Comparison of ENCODE assay signal across 8 mouse cellular contexts in the genomic region with DNA sequence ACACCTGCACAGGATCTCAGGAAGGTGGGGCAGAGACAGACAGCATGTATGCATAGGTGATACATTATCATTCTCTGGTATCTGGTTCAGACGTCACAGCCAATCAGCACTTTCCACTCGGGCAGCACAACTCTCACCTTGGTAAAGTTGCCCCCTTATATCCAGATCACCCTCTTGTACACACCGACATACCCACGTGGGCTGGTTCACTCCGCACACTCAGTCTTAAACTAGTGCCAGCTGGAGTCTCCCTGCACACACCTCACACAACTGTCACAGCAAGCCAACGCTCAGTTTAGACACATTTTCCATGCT. TPM values are rescaled to one million over a fixed set of nuclear protein-coding genes. Genes with fewer than 3 reads are reported as not detected.
DNase-seq lines count a peak whose midpoint lies in the region; ATAC-seq and TF ChIP-seq lines count a peak whose summit lies in the region.

No protein-coding gene starts in this region.

- peak overlapping the region; percentile 55 for H3K4me3 ChIP-seq in cerebellum, adult 2 months (replicated peaks; ENCODE audit: insufficient read depth, low read depth, low read length)
- H3K4me3 ChIP-seq in lung, postnatal 0 days (ENCODE audit: low read depth, low read length), result peak overlapping the region; percentile 64
- H3K4me3 ChIP-seq in limb, embryonic 14.5 days (replicated peaks; ENCODE audit: low read length), result peak overlapping the region; percentile 53
- H3K4me3 ChIP-seq in stomach, embryonic 14.5 days (ENCODE audit: low read depth, low read length), result peak overlapping the region; percentile 50

- H3K27me3 ChIP-seq in cerebellum, adult 2 months (ENCODE audit: control insufficient read depth, insufficient read depth, low read length), result no peaks in the 10 kb centered on the region
- no peaks in the 10 kb centered on the region for H3K27me3 ChIP-seq in lung, postnatal 0 days (replicated peaks; ENCODE audit: insufficient read depth, low read length)
- no peaks in the 10 kb centered on the region for H3K27me3 ChIP-seq in limb, embryonic 14.5 days (ENCODE audit: control insufficient read depth, insufficient read depth, low read length)
- H3K27me3 ChIP-seq in stomach, embryonic 14.5 days (ENCODE audit: control insufficient read depth, insufficient read depth, low read length), result no peaks in the 10 kb centered on the region

- no peak; the same call in 1 of the 2 replicates for ATAC-seq in lung, postnatal 0 days
- ATAC-seq in limb, embryonic 14.5 days (ENCODE audit: low FRiP score, low read depth), result no peak
- ATAC-seq in stomach, embryonic 14.5 days (ENCODE audit: insufficient number of reproducible peaks, insufficient read depth, low FRiP score, low read depth), result peak; percentile 50; the same call in 1 of the 2 replicates

- TF ChIP-seq CTCF in cerebellum, adult 2 months (IDR thresholded peaks at IDR 0.05; ENCODE audit: borderline replicate concordance, insufficient read depth, low read depth, low read length), result no peak
- no peak for TF ChIP-seq CTCF in lung, postnatal 0 days (IDR thresholded peaks at IDR 0.05)

- H3K4me1 ChIP-seq in cerebellum, adult 2 months (ENCODE audit: control insufficient read depth, insufficient read depth, low read length), result peaks cover 5% of the 10 kb centered on the region; the same call in 1 of the 2 replicates
- H3K4me1 ChIP-seq in lung, postnatal 0 days (ENCODE audit: insufficient read depth, low read depth, low read length), result peaks cover 7% of the 10 kb centered on the region; the same call in 1 of the 2 replicates
- peaks cover 7% of the 10 kb centered on the region for H3K4me1 ChIP-seq in limb, embryonic 14.5 days (ENCODE audit: control insufficient read depth, insufficient read depth, low read length)
- no peaks in the 10 kb centered on the region; the same call in 1 of the 2 replicates for H3K4me1 ChIP-seq in stomach, embryonic 14.5 days (ENCODE audit: control insufficient read depth, insufficient read depth, low read length)

- no peak for DNase-seq in cerebellum, adult 2 months
- no peak for DNase-seq in cerebellum, adult 9-11 months
- DNase-seq in lung, postnatal 0 days (ENCODE audit: low spot score), result peak; percentile 44
- no peak for DNase-seq in lung, postnatal 36 days
- no peak for DNase-seq in limb, embryonic 14.5 days (ENCODE audit: low spot score)
- no peak for DNase-seq in thymus, postnatal 14 days
- no peak for DNase-seq in layer of hippocampus, postnatal 14 days (ENCODE audit: low spot score in 2 of 2)

- peak overlapping the region; percentile 75 for H3K27ac ChIP-seq in cerebellum, adult 2 months (ENCODE audit: insufficient read depth, low read length)
- H3K27ac ChIP-seq in lung, postnatal 0 days (ENCODE audit: low read length), result peak overlapping the region; percentile 87
- H3K27ac ChIP-seq in limb, embryonic 14.5 days (replicated peaks; ENCODE audit: low read depth, low read length), result no peak overlapping the region
- no peak overlapping the region for H3K27ac ChIP-seq in stomach, embryonic 14.5 days (ENCODE audit: low read length)

- peak overlapping the region; percentile 85 for H3K4me2 ChIP-seq in lung, postnatal 0 days (replicated peaks; ENCODE audit: low read depth, low read length)
- H3K4me2 ChIP-seq in limb, embryonic 14.5 days (replicated peaks; ENCODE audit: low read depth, low read length, severe bottlenecking), result peak overlapping the region; percentile 91
- H3K4me2 ChIP-seq in stomach, embryonic 14.5 days (replicated peaks; ENCODE audit: low read depth, low read length), result peak overlapping the region; percentile 72

- peak overlapping the region; percentile 87 for H3K9ac ChIP-seq in lung, postnatal 0 days (replicated peaks; ENCODE audit: low read depth)
- H3K9ac ChIP-seq in limb, embryonic 14.5 days (ENCODE audit: low read depth, low read length, severe bottlenecking), result peak overlapping the region; percentile 83
- H3K9ac ChIP-seq in stomach, embryonic 14.5 days (replicated peaks; ENCODE audit: low read depth, low read length), result peak overlapping the region; percentile 54

- 4% methylated on average over 6 of the region's 6 CpGs for WGBS in cerebellum, adult 2 months
- WGBS in lung, postnatal 0 days, result 20% methylated on average over 6 of the region's 6 CpGs
- 13% methylated on average over 6 of the region's 6 CpGs for WGBS in limb, embryonic 14.5 days
- 21% methylated on average over 6 of the region's 6 CpGs for WGBS in stomach, embryonic 14.5 days

- no peaks in the 10 kb centered on the region for H3K9me3 ChIP-seq in lung, postnatal 0 days (ENCODE audit: low read length)
- 0 out of 2 replicates have a peak, but pooled peaks cover 5% of the 10 kb centered on the region for H3K9me3 ChIP-seq in limb, embryonic 14.5 days (ENCODE audit: control insufficient read depth, low read length)
- no peaks in the 10 kb centered on the region for H3K9me3 ChIP-seq in stomach, embryonic 14.5 days (ENCODE audit: control insufficient read depth, low read depth, low read length)

- TF ChIP-seq EP300 in lung, postnatal 0 days (IDR thresholded peaks at IDR 0.05), result no peak

- TF ChIP-seq POLR2A in cerebellum, adult 2 months (IDR thresholded peaks at IDR 0.05; ENCODE audit: borderline replicate concordance, insufficient read depth, low read length), result no peak
- no peak for TF ChIP-seq POLR2A in limb, embryonic 14.5 days (IDR thresholded peaks at IDR 0.05; ENCODE audit: borderline replicate concordance, extremely low read depth, insufficient read depth, insufficient read length)

- H3K36me3 ChIP-seq in lung, postnatal 0 days (ENCODE audit: insufficient read depth, low read length), result 0 out of 2 replicates have a peak, but pooled peaks cover 6% of the 10 kb centered on the region
- no peaks in the 10 kb centered on the region for H3K36me3 ChIP-seq in limb, embryonic 14.5 days (ENCODE audit: control insufficient read depth, insufficient read depth, low read length)
- no peaks in the 10 kb centered on the region for H3K36me3 ChIP-seq in stomach, embryonic 14.5 days (ENCODE audit: control insufficient read depth, insufficient read depth, low read length)

RNA-seq across cellular contexts. Expression of gene Tnfsf12, which starts 0.6 kb away (rescaled TPM):
- polyA plus RNA-seq in cerebellum, adult 2 months (2012; rRNA removed), result 31.2 and 35.3 TPM in 2 replicates
- polyA plus RNA-seq in lung, postnatal 0 days (2015; fragmentation: Nextera tagmentation; extraction: Ambion mirVana), result 12.0 and 13.6 TPM in 2 replicates
- 22.9 and 31.6 TPM in 2 replicates for polyA plus RNA-seq in limb, embryonic 14.5 days (2012; rRNA removed)
- 13.7 and 15.2 TPM in 2 replicates for polyA plus RNA-seq in limb, embryonic 14.5 days (2014; fragmentation: Nextera tagmentation; extraction: Ambion mirVana)
- polyA plus RNA-seq in stomach, embryonic 14.5 days (2014; fragmentation: Nextera tagmentation; extraction: Ambion mirVana), result 9.9 and 11.7 TPM in 2 replicates
- 1 to 10 TPM; 5.8 to 6.5 TPM for total RNA-seq in layer of hippocampus, postnatal 14 days (2021)

RNA-seq across cellular contexts. Expression of gene Tnfsfm13, which starts 0.9 kb away (rescaled TPM):
- 3.3 and 4.2 TPM in 2 replicates for polyA plus RNA-seq in cerebellum, adult 2 months (2012; rRNA removed)
- polyA plus RNA-seq in lung, postnatal 0 days (2015; fragmentation: Nextera tagmentation; extraction: Ambion mirVana), result 11.9 and 13.1 TPM in 2 replicates
- polyA plus RNA-seq in limb, embryonic 14.5 days (2012; rRNA removed), result 3.8 and 6.9 TPM in 2 replicates
- 5.9 and 6.6 TPM in 2 replicates for polyA plus RNA-seq in limb, embryonic 14.5 days (2014; fragmentation: Nextera tagmentation; extraction: Ambion mirVana)
- polyA plus RNA-seq in stomach, embryonic 14.5 days (2014; fragmentation: Nextera tagmentation; extraction: Ambion mirVana), result 5.5 TPM in 2 replicates
- 1 to 10 TPM in 1 of 2 experiments, under 1 TPM in 1; 0.45 to 1.0 TPM for total RNA-seq in layer of hippocampus, postnatal 14 days (2021)

RNA-seq across cellular contexts. Expression of gene Tnfsf13, which starts 9.4 kb away (rescaled TPM):
- 4.8 and 4.9 TPM in 2 replicates for polyA plus RNA-seq in cerebellum, adult 2 months (2012; rRNA removed)
- 4.4 and 6.7 TPM in 2 replicates for polyA plus RNA-seq in lung, postnatal 0 days (2015; fragmentation: Nextera tagmentation; extraction: Ambion mirVana)
- polyA plus RNA-seq in limb, embryonic 14.5 days (2012; rRNA removed), result 4.4 and 5.2 TPM in 2 replicates
- 0.77 and 0.98 TPM in 2 replicates for polyA plus RNA-seq in limb, embryonic 14.5 days (2014; fragmentation: Nextera tagmentation; extraction: Ambion mirVana)
- polyA plus RNA-seq in stomach, embryonic 14.5 days (2014; fragmentation: Nextera tagmentation; extraction: Ambion mirVana), result 0.67 TPM in 1 of 2 replicates, not detected in the other
- total RNA-seq in layer of hippocampus, postnatal 14 days (2021), result 1 to 10 TPM in 1 of 2 experiments, under 1 TPM in 1; 0.88 to 1.1 TPM

RNA-seq across cellular contexts. Expression of gene Senp3, which starts 13.1 kb away (rescaled TPM):
- 110 and 152 TPM in 2 replicates for polyA plus RNA-seq in cerebellum, adult 2 months (2012; rRNA removed)
- 36.0 and 37.8 TPM in 2 replicates for polyA plus RNA-seq in lung, postnatal 0 days (2015; fragmentation: Nextera tagmentation; extraction: Ambion mirVana)
- polyA plus RNA-seq in limb, embryonic 14.5 days (2012; rRNA removed), result 172 and 297 TPM in 2 replicates
- 95.4 and 99.0 TPM in 2 replicates for polyA plus RNA-seq in limb, embryonic 14.5 days (2014; fragmentation: Nextera tagmentation; extraction: Ambion mirVana)
- 88.1 and 102 TPM in 2 replicates for polyA plus RNA-seq in stomach, embryonic 14.5 days (2014; fragmentation: Nextera tagmentation; extraction: Ambion mirVana)
- total RNA-seq in layer of hippocampus, postnatal 14 days (2021), result 10 to 100 TPM; 84.3 to 88.5 TPM

RNA-seq across cellular contexts. Expression of gene Eif4a1, which starts 22.8 kb away (rescaled TPM):
- 316 and 321 TPM in 2 replicates for polyA plus RNA-seq in cerebellum, adult 2 months (2012; rRNA removed)
- polyA plus RNA-seq in lung, postnatal 0 days (2015; fragmentation: Nextera tagmentation; extraction: Ambion mirVana), result 283 and 286 TPM in 2 replicates
- 887 and 919 TPM in 2 replicates for polyA plus RNA-seq in limb, embryonic 14.5 days (2012; rRNA removed)
- 547 and 561 TPM in 2 replicates for polyA plus RNA-seq in limb, embryonic 14.5 days (2014; fragmentation: Nextera tagmentation; extraction: Ambion mirVana)
- 654 and 666 TPM in 2 replicates for polyA plus RNA-seq in stomach, embryonic 14.5 days (2014; fragmentation: Nextera tagmentation; extraction: Ambion mirVana)
- total RNA-seq in layer of hippocampus, postnatal 14 days (2021), result 100 to 1,000 TPM; 409 to 418 TPM

Comparison
In these comparisons a context has a peak if more than half of its experiments do, and no peak if none do; other contexts are left out.
1. H3K27ac ChIP-seq: peak in cerebellum, adult 2 months (single experiment) and lung, postnatal 0 days (single experiment); none in limb, embryonic 14.5 days (single experiment) and stomach, embryonic 14.5 days (single experiment).
2. Peak in every context shown above with its lines, with median percentiles within 50 percentile points of each other: H3K4me3 ChIP-seq, H3K4me2 ChIP-seq and H3K9ac ChIP-seq.